Mouse (Mus musculus) layer of hippocampus, postnatal 14 days (tissue): Measurements from ENCODE around the gene Atp5e. TPM values are rescaled to one million over a fixed set of nuclear protein-coding genes. Genes with fewer than 3 reads are reported as not detected.

Source experiments
- DNase-seq, 2 experiments: peaks; one replicate each; pipeline ENCODE4 v3.0.0; 2021 to 2022; ENCODE audit warnings: low spot score in 2 of 2, mixed read lengths in 1 of 2
- total RNA-seq, 2 experiments: library from RNA; stranded (reverse); gene quantifications; 2 replicates each; pipeline ENCODE4 v1.2.3; 2021

The Atp5e gene
- total RNA-seq, 2 experiments from 2014 or later = 339 TPM

DNA sequence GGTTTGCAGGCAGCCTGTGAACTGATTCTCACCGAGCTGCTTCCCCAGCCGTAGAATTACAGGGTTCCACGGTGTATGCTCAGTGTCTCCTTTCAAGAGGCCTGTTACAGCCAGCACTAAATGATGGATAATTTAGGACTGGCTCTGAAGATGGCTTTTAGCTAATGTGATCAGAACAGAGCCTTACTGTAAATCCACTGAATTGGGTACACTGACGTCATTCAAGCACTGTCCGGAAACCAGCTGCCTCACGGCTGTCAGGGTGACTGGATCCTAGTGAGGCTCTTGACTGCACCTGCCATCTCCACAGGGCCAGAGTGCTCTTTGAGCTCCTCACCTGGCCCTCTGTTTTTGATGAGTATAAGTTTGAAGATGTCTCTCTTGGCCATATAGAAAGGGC lies 42.8 kb downstream of the Atp5e start:
- no peak for DNase-seq

DNA sequence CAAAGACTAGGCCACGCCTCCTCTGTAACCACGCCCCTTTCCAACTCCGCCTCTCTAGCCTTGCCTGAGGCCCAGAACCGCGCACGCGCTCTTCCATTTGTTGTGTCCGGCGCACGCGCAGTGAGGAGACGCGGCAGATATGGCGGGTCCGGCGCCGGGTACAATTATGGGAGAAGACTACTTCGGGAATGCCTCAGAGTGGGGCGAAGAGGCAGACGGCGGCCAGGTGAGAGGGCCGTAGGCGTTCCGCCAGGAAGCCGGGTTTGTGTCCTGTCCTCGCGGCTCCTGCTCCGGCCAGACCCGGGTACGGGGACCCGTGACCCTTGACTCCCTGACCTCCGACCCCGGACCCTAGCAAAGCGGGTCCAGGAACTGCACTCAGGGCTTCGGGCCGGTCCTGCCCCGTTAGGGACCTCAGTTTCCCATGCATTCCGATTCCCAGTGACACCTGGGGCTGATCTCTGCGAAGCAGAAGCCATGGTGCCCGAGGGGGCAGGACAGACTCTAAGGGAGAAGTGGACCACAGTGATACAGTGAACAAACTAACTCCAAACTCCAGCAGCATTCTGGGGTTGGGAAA lies 48.1 kb downstream of the Atp5e start, which contains the start of gene Nelfcd:
Gene Nelfcd (plus strand): TSS at position 74 of the 580 bp plus-strand sequence.
- peak; percentile 91 to 95 for DNase-seq

DNA sequence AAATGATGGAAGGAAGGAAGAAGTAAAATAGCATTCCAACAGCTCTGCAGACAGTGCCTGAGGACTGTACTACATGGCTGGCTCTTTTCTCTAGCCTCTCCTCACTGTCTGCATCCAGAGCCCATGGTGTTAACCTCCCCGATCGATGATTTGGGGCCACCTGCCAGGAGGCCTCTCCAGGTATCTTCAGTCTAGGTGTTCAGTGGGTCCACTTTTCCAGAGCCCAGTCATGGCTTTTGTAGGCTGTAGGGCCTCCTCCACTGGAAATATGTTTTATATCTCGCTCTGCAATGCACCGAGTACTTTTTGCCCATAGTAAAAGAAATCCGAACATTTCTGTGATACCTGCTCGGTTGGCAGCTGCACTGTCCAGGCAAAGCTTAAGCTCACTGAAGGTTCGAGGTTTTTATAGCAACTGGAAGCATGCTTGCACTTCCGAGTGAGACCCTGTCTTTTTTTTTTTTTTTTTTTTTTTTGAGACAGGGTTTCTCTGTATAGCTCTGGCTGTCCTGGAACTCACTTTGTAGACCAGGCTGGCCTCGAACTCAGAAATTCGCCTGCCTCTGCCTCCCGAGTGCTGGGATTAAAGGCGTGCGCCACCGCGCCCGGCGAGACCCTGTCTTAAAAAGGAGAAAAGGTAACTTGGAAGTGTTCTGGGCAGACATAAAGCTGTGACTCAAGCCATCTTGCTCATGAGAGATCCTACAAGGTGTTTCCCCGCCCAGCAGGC lies 48.7 kb downstream of the Atp5e start:
- no peak for DNase-seq

DNA sequence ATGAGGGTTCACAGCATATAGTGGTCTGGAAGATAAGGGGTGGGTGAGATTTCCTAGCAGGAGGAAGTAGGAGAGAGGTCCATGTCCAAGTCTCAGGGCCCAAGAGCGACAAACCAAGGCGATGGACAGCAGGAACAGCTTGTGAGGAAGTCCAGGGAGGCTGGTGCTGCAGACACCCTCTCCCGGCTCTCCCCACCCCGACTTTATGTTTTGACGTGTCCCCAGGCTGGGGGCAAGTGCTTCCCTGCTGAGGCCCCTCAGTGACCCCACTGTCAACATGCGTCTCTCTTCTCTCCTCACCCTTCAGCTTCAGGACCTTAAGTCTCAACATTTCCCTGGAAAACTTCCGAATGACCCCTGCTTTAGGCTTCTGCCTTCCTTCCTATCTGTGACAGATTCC lies 50.8 kb downstream of the Atp5e start:
- no peak for DNase-seq

Other genes with a start within 250 kb of the Atp5e start
- 1,000 to 10,000 TPM; 1,917 to 1,971 TPM for gene Gnas, start 179.8 kb downstream of the Atp5e start, total RNA-seq
- 1 to 10 TPM; 2.6 to 2.8 TPM for gene Gm20721, start 117.4 kb downstream of the Atp5e start, total RNA-seq
- gene Nelfcd, start 48.3 kb downstream of the Atp5e start, total RNA-seq = 10 to 100 TPM; 51.5 to 52.0 TPM
- 10 to 100 TPM; 20.3 to 26.8 TPM for gene Ctsz, start 25.1 kb downstream of the Atp5e start, total RNA-seq
- not detected for gene Tubb1, start 13.4 kb downstream of the Atp5e start, total RNA-seq
- 10 to 100 TPM; 41.3 to 42.5 TPM for gene Prelid3b, start 9.0 kb upstream of the Atp5e start, total RNA-seq
- gene Zfp831, start 179.4 kb upstream of the Atp5e start, total RNA-seq = 1 to 10 TPM; 9.4 to 9.7 TPM